Mouse (Mus musculus) G1E (cell line): ENCODE data around the gene Hist1h4b.

Source experiments
- CTCF ChIP-seq: IDR thresholded peaks from 2 replicates; pipeline ENCODE4 v1.5.1; 2012; ENCODE audit warnings: low read depth, low read length, inconsistent platforms, mixed read lengths
- TAL1 ChIP-seq: conservative IDR thresholded peaks from 2 replicates; pipeline ENCODE4 v1.6.1; 2012; ENCODE audit warnings: low read depth, low read length, inconsistent platforms, mixed read lengths

GRCm38 (mm10) chr13:23799405-23799804, 42.6 kb downstream of the Hist1h4b start:
- TF ChIP-seq CTCF, result no peak
- no peak for TF ChIP-seq TAL1
